Mouse (Mus musculus) hindbrain, embryonic 16.5 days (tissue): ENCODE measurements at regions not wholly inside any gene's neighbourhood (a gene's known extent, or its start where the extent isn't known, plus 50 kb on each side); places are given as distances from the start of the nearest gene placed in this dataset.

Experiments used
- ATAC-seq: fragments of 200-750 bp; cut with Nextera tagmentation; 2 replicates; pipeline ENCODE4 v1.8.0; 2017; ENCODE audit warnings: moderate TSS enrichment, moderate library complexity
- H3K27ac ChIP-seq: fragments of 300-500 bp; sonication (generic); 2 replicates; pipeline ENCODE4 v1.5.1; 2014; ENCODE audit warnings: low read depth, mild to moderate bottlenecking, control low read depth, low read length, moderate library complexity
- H3K27me3 ChIP-seq: fragments of 300-500 bp; sonication (generic); replicated peaks from 2 replicates; pipeline ENCODE4 v1.6.1; 2014; ENCODE audit warnings: low read length; ENCODE audit not compliant: control insufficient read depth, insufficient read depth
- H3K36me3 ChIP-seq: fragments of 300-500 bp; sonication (generic); 2 replicates; pipeline ENCODE4 v1.6.1; 2014; ENCODE audit warnings: mild to moderate bottlenecking, low read length, moderate library complexity, mixed read lengths; ENCODE audit not compliant: control insufficient read depth, insufficient read depth
- H3K4me1 ChIP-seq: fragments of 300-500 bp; sonication (generic); 2 replicates; pipeline ENCODE4 v1.6.1; 2014; ENCODE audit warnings: low read depth, low read length; ENCODE audit not compliant: control insufficient read depth, insufficient read depth
- H3K4me2 ChIP-seq: fragments of 300-500 bp; sonication (generic); 2 replicates; pipeline ENCODE4 v1.6.1; 2014; ENCODE audit warnings: mild to moderate bottlenecking, low read length, control low read depth, moderate library complexity
- H3K4me3 ChIP-seq: fragments of 300-500 bp; sonication (generic); 2 replicates; pipeline ENCODE4 v1.5.1; 2014; ENCODE audit warnings: mild to moderate bottlenecking, low read length, control low read depth, moderate library complexity
- H3K9ac ChIP-seq: fragments of 300-500 bp; sonication (generic); 2 replicates; pipeline ENCODE4 v1.6.1; 2014; ENCODE audit warnings: low read depth, mild to moderate bottlenecking, control low read depth, low read length, moderate library complexity
- H3K9me3 ChIP-seq: fragments of 300-500 bp; sonication (generic); 2 replicates; pipeline ENCODE4 v1.6.1; 2014; ENCODE audit warnings: mild to moderate bottlenecking, low read length, moderate library complexity; ENCODE audit not compliant: control insufficient read depth
- WGBS: fragments of 180-500 bp; shearing (Covaris S2); extraction: QIAGEN DNeasy Blood & Tissue Kit; methylation state at CpG from one replicate; pipeline ENCODE4 v1.1.7; 2014; 5-methylcytosine and 5-hydroxymethylcytosine counted together

GRCm38 (mm10) chr13:92990316-92991206 lies 146.0 kb downstream of the Mtx3 start:
- no peak overlapping the region for H3K4me2 ChIP-seq
- 77% methylated on average over 14 of the region's 14 CpGs for WGBS

More at GRCm38 (mm10) chr13:92990316-92991206, 146.0 kb downstream of the Mtx3 start:
- Histone ChIP-seq H3K4me3 (no peak overlapping the region), H3K27ac (no peak overlapping the region), H3K9me3 (no peaks in the 10 kb centered on the region), H3K4me1 (no peaks in the 10 kb centered on the region; the same call in 1 of the 2 replicates), H3K36me3 (no peaks in the 10 kb centered on the region), H3K27me3 (no peaks in the 10 kb centered on the region), H3K9ac (no peak overlapping the region)
- ATAC-seq: no peak
